Mouse (Mus musculus) brain, adult 2 months (tissue): ENCODE results near the gene Nphs1.

Source experiments
- DNase-seq: peaks from one replicate; pipeline ENCODE4 v3.0.0; 2011; ENCODE audit warnings: low read depth, low spot score

The Nphs1 gene

GRCm38 (mm10) chr7:30457629-30458330 lies at the start of gene Nphs1, which contains the start of gene Kirrel2:
Nphs1 (plus strand) TSS chr7:30458315.
Kirrel2 (minus strand) TSS chr7:30457690.
- peak; percentile 73 for DNase-seq

GRCm38 (mm10) chr7:30408639-30409038 lies 49.5 kb upstream of the Nphs1 start:
- no peak for DNase-seq

GRCm38 (mm10) chr7:30409789-30410188 lies 48.3 kb upstream of the Nphs1 start:
- no peak for DNase-seq

- no peak for DNase-seq
Measured at GRCm38 (mm10) chr7:30411023-30411422, 47.1 kb upstream of the Nphs1 start.

- DNase-seq, result peak; percentile 41
Measured at GRCm38 (mm10) chr7:30412735-30413147, 45.4 kb upstream of the Nphs1 start.

GRCm38 (mm10) chr7:30413596-30413995 lies 44.5 kb upstream of the Nphs1 start, which contains the start of gene Tyrobp:
Tyrobp (plus strand) TSS chr7:30413760.
- no peak for DNase-seq

- DNase-seq, result no peak
Measured at GRCm38 (mm10) chr7:30417856-30418255, 40.3 kb upstream of the Nphs1 start.

GRCm38 (mm10) chr7:30419561-30420499 lies 38.3 kb upstream of the Nphs1 start, which contains the start of gene Hcst:
Hcst (minus strand) TSS chr7:30419854.
- peak; percentile 34 for DNase-seq

GRCm38 (mm10) chr7:30420673-30421072 lies 37.4 kb upstream of the Nphs1 start:
- no peak for DNase-seq

- peak; percentile 68 for DNase-seq
Measured at GRCm38 (mm10) chr7:30421175-30421889, 36.8 kb upstream of the Nphs1 start, which contains the start of gene Nfkbid. Nfkbid (plus strand) TSS chr7:30421732.

GRCm38 (mm10) chr7:30421890-30422435 lies 36.2 kb upstream of the Nphs1 start:
- peak; percentile 97 for DNase-seq

- no peak for DNase-seq
Measured at GRCm38 (mm10) chr7:30422560-30422959, 35.6 kb upstream of the Nphs1 start.

GRCm38 (mm10) chr7:30423071-30423641 lies 35.0 kb upstream of the Nphs1 start:
- DNase-seq, result peak; percentile 83

- no peak for DNase-seq
Measured at GRCm38 (mm10) chr7:30429327-30429726, 28.8 kb upstream of the Nphs1 start.

GRCm38 (mm10) chr7:30430191-30430590 lies 27.9 kb upstream of the Nphs1 start:
- no peak for DNase-seq

- peak; percentile 98 for DNase-seq
Measured at GRCm38 (mm10) chr7:30431793-30432192, 26.3 kb upstream of the Nphs1 start.

GRCm38 (mm10) chr7:30434238-30434637 lies 23.9 kb upstream of the Nphs1 start:
- no peak for DNase-seq

- no peak for DNase-seq
Measured at GRCm38 (mm10) chr7:30434701-30435100, 23.4 kb upstream of the Nphs1 start.

- DNase-seq, result no peak
Measured at GRCm38 (mm10) chr7:30435156-30435555, 23.0 kb upstream of the Nphs1 start.

- DNase-seq, result no peak
Measured at GRCm38 (mm10) chr7:30436879-30437278, 21.2 kb upstream of the Nphs1 start.

GRCm38 (mm10) chr7:30439734-30440133 lies 18.4 kb upstream of the Nphs1 start:
- no peak for DNase-seq
